Mouse (Mus musculus) olfactory bulb, adult 2 months (tissue): ENCODE results near the gene Rbm8a. TPM values are rescaled to one million over a fixed set of nuclear protein-coding genes. Genes with fewer than 3 reads are reported as not detected.
A peak's percentile ranks its signal among the peaks of the same experiment; 100 is the strongest.
"Not testable (repeated sequence)": the region's sequence is repeated elsewhere in the genome, so short reads cannot be mapped to it uniquely, and the experiment has no call there.

Experiments used
- H3K27ac ChIP-seq: fragments of 200-500 bp; 2 replicates; pipeline ENCODE4 v1.5.1; 2012; ENCODE audit warnings: low read depth, low read length; ENCODE audit not compliant: insufficient read depth
- H3K4me1 ChIP-seq: fragments of 200-500 bp; 2 replicates; pipeline ENCODE4 v1.6.1; 2012; ENCODE audit warnings: low read length; ENCODE audit not compliant: control insufficient read depth, insufficient read depth
- H3K4me3 ChIP-seq: fragments of 200-500 bp; 2 replicates; pipeline ENCODE4 v1.5.1; 2012; ENCODE audit warnings: mild to moderate bottlenecking, low read depth, low read length, moderate library complexity; ENCODE audit not compliant: insufficient read depth
- CTCF ChIP-seq: fragments of 200-500 bp; IDR thresholded peaks from 2 replicates; pipeline ENCODE4 v1.5.1; 2012; ENCODE audit warnings: low read depth, mild to moderate bottlenecking, low read length, moderate library complexity; ENCODE audit not compliant: insufficient read depth
- POLR2A ChIP-seq: fragments of 200-500 bp; IDR thresholded peaks from 2 replicates; pipeline ENCODE4 v1.6.1; 2012; ENCODE audit warnings: mild to moderate bottlenecking, low read depth, low read length, moderate library complexity; ENCODE audit not compliant: insufficient read depth
- WGBS: fragments of 180-500 bp; shearing (Covaris S2); methylation state at CpG from one replicate; pipeline ENCODE4 v1.1.7; 2018; 5-methylcytosine and 5-hydroxymethylcytosine counted together
- polyA plus RNA-seq: library from polyadenylated mRNA; stranded (reverse); fragments of >200 nt; gene quantifications from 2 replicates; pipeline ENCODE4 v1.2.4, GENCODE M21; 2012; ENCODE audit warnings: low replicate concordance; ENCODE audit not compliant: missing spikeins, insufficient read depth, insufficient read length

Rbm8a gene
- polyA plus RNA-seq, 1 experiment: not detected

- H3K27ac ChIP-seq: peak overlapping the region; percentile 63
- 6% methylated on average over 10 of the region's 10 CpGs for WGBS
- H3K4me1 ChIP-seq: peaks cover 17% of the 10 kb centered on the region
- H3K4me3 ChIP-seq: peak overlapping the region; percentile 23
- TF ChIP-seq POLR2A: no peak
- TF ChIP-seq CTCF: no peak
Observed at GRCm38 (mm10) chr3:96601941-96602703, 27.6 kb upstream of the Rbm8a start.

- Histone ChIP-seq H3K4me3 (peak overlapping the region; percentile 20; the same call in 1 of the 2 replicates), H3K27ac (peak overlapping the region; percentile 63), H3K4me1 (peaks cover 17% of the 10 kb centered on the region)
- WGBS: 20% methylated on average over 5 of the region's 5 CpGs
- TF ChIP-seq CTCF: no peak
- TF ChIP-seq POLR2A: no peak
Observed at GRCm38 (mm10) chr3:96602704-96603084, 27.0 kb upstream of the Rbm8a start.

GRCm38 (mm10) chr3:96603311-96603710, 26.4 kb upstream of the Rbm8a start:
- no peak for TF ChIP-seq CTCF
- 25% methylated on average over 5 of the region's 5 CpGs for WGBS
- Histone ChIP-seq H3K27ac (0 out of 2 replicates have a peak overlapping the region, but pooled peaks have one; percentile 63), H3K4me3 (no peak overlapping the region), H3K4me1 (peaks cover 16% of the 10 kb centered on the region)

- H3K4me3 ChIP-seq, H3K4me1 ChIP-seq, H3K27ac ChIP-seq: not testable (repeated sequence)
- 87% methylated on average over 4 of the region's 4 CpGs for WGBS
Observed at GRCm38 (mm10) chr3:96606007-96606406, 23.7 kb upstream of the Rbm8a start.

- TF ChIP-seq CTCF (no peak), POLR2A (no peak)
- no peak overlapping the region for H3K4me3 ChIP-seq
- H3K27ac ChIP-seq: no peak overlapping the region
- WGBS: 87% methylated on average over 4 of the region's 4 CpGs
- peaks cover 5% of the 10 kb centered on the region for H3K4me1 ChIP-seq
Observed at GRCm38 (mm10) chr3:96606618-96607017, 23.1 kb upstream of the Rbm8a start.

- TF ChIP-seq CTCF (no peak), POLR2A (no peak)
- Histone ChIP-seq H3K4me1 (no peaks in the 10 kb centered on the region), H3K27ac (no peak overlapping the region), H3K4me3 (no peak overlapping the region)
- 91% methylated on average over 3 of the region's 3 CpGs for WGBS
Observed at GRCm38 (mm10) chr3:96617941-96618340, 11.8 kb upstream of the Rbm8a start.

- Histone ChIP-seq H3K4me3 (no peak overlapping the region), H3K27ac (no peak overlapping the region), H3K4me1 (no peaks in the 10 kb centered on the region)
- TF ChIP-seq CTCF: no peak
- TF ChIP-seq POLR2A: no peak
- 91% methylated on average over 4 of the region's 4 CpGs for WGBS
Observed at GRCm38 (mm10) chr3:96623201-96623600, 6.5 kb upstream of the Rbm8a start.

- Histone ChIP-seq H3K4me1 (peaks cover 9% of the 10 kb centered on the region), H3K4me3 (no peak overlapping the region), H3K27ac (no peak overlapping the region)
- TF ChIP-seq CTCF (no peak), POLR2A (no peak)
Observed at GRCm38 (mm10) chr3:96632058-96632457, 2.3 kb downstream of the Rbm8a start.

- no peak for TF ChIP-seq CTCF
- no peak for TF ChIP-seq POLR2A
- H3K27ac ChIP-seq: no peak overlapping the region
- H3K4me1 ChIP-seq: peaks cover 8% of the 10 kb centered on the region
- WGBS: 85% methylated on average over 1 of the region's 1 CpGs
- no peak overlapping the region for H3K4me3 ChIP-seq
Observed at GRCm38 (mm10) chr3:96634015-96634414, 4.3 kb downstream of the Rbm8a start.
